Mouse (Mus musculus) thymus, adult 2 months (tissue): ENCODE measurements around the gene Mpi.

Source experiments
- CTCF ChIP-seq: fragments of 200-500 bp; IDR thresholded peaks from 2 replicates; pipeline ENCODE4 v1.5.1; 2012; ENCODE audit warnings: mild to moderate bottlenecking, control low read depth, low read length, moderate library complexity, borderline replicate concordance; ENCODE audit not compliant: control insufficient read depth, poor library complexity, insufficient read depth; ENCODE audit errors: extremely low read depth
- POLR2A ChIP-seq: fragments of 200-500 bp; IDR thresholded peaks from 2 replicates; pipeline ENCODE4 v1.6.1; 2012; ENCODE audit warnings: mild to moderate bottlenecking, low read length, control low read depth, moderate library complexity; ENCODE audit not compliant: control insufficient read depth, poor library complexity, insufficient read depth; ENCODE audit errors: extremely low read depth

GRCm38 (mm10) chr9:57504891-57505290, 47.7 kb downstream of the Mpi start:
- TF ChIP-seq CTCF (no peak), POLR2A (no peak)
